Mouse (Mus musculus) hindbrain, embryonic 13.5 days (tissue): ENCODE results near the gene Trpc4ap. TPM values are rescaled to one million over a fixed set of nuclear protein-coding genes. Genes with fewer than 3 reads are reported as not detected.
"Not testable (repeated sequence)": the region's sequence is repeated elsewhere in the genome, so short reads cannot be mapped to it uniquely, and the experiment has no call there.

Experiments
- ATAC-seq: fragments of 200-750 bp; cut with Nextera tagmentation; 2 replicates; pipeline ENCODE4 v1.8.0; 2017; ENCODE audit warnings: moderate TSS enrichment; ENCODE audit not compliant: low FRiP score
- H3K27ac ChIP-seq: fragments of 300-500 bp; sonication (generic); 2 replicates; pipeline ENCODE4 v1.5.1; 2015; ENCODE audit warnings: inconsistent platforms, mild to moderate bottlenecking, moderate library complexity
- H3K27me3 ChIP-seq: fragments of 300-500 bp; sonication (generic); 2 replicates; pipeline ENCODE4 v1.6.1; 2015; ENCODE audit warnings: mild to moderate bottlenecking, inconsistent platforms
- H3K36me3 ChIP-seq: fragments of 300-500 bp; sonication (generic); 2 replicates; pipeline ENCODE4 v1.6.1; 2015; ENCODE audit warnings: mild to moderate bottlenecking, inconsistent platforms
- H3K4me1 ChIP-seq: fragments of 300-500 bp; sonication (generic); replicated peaks from 2 replicates; pipeline ENCODE4 v1.6.1; 2015; ENCODE audit warnings: inconsistent platforms
- H3K4me2 ChIP-seq: fragments of 300-500 bp; sonication (generic); 2 replicates; pipeline ENCODE4 v1.6.1; 2015; ENCODE audit warnings: inconsistent platforms, mild to moderate bottlenecking, moderate library complexity
- H3K4me3 ChIP-seq: fragments of 300-500 bp; sonication (generic); 2 replicates; pipeline ENCODE4 v1.5.1; 2015; ENCODE audit warnings: mild to moderate bottlenecking, inconsistent platforms
- H3K9ac ChIP-seq: fragments of 300-500 bp; sonication (generic); 2 replicates; pipeline ENCODE4 v1.6.1; 2015; ENCODE audit warnings: mild to moderate bottlenecking, inconsistent platforms
- H3K9me3 ChIP-seq: fragments of 300-500 bp; sonication (generic); 2 replicates; pipeline ENCODE4 v1.6.1; 2016; ENCODE audit warnings: inconsistent platforms
- WGBS: fragments of 180-500 bp; shearing (Covaris S2); methylation state at CpG from one replicate; pipeline ENCODE4 v1.1.7; 2015; 5-methylcytosine and 5-hydroxymethylcytosine counted together
- polyA plus RNA-seq: library from polyadenylated mRNA; unstranded; fragments of >200 nt; fragmentation: Nextera tagmentation; extraction: Ambion mirVana; gene quantifications from 2 replicates; pipeline ENCODE4 v1.2.1, GENCODE M21; 2015

The Trpc4ap gene
- 166 and 170 TPM in 2 replicates for polyA plus RNA-seq

- Histone ChIP-seq H3K4me1 (peaks cover 28% of the 10 kb centered on the region), H3K27ac (peak within 1 kb of the TSS; percentile 95), H3K9ac (peak within 1 kb of the TSS; percentile 99), H3K4me3 (peak within 1 kb of the TSS; percentile 98), H3K36me3 (peaks cover 4% of the 10 kb centered on the region), H3K4me2 (peak within 1 kb of the TSS; percentile 72), H3K9me3 (no peaks in the 10 kb centered on the region), H3K27me3 (no peaks in the 10 kb centered on the region)
- peak; percentile 93 for ATAC-seq
- WGBS: under 1% methylated on average over 63 of the region's 72 CpGs
Measured at GRCm38 (mm10) chr2:155691723-155692493, at the start of gene Trpc4ap. Gene Trpc4ap (minus strand): TSS chr2:155692384.

- whole genome bisulfite sequencing: 70% methylated on average over 9 of the region's 9 CpGs
- Histone ChIP-seq H3K4me2 (no peak overlapping the region), H3K4me3 (no peak overlapping the region), H3K27ac (no peak overlapping the region), H3K27me3 (no peaks in the 10 kb centered on the region), H3K4me1 (no peaks in the 10 kb centered on the region), H3K9ac (no peak overlapping the region), H3K9me3 (no peaks in the 10 kb centered on the region), H3K36me3 (no peaks in the 10 kb centered on the region)
- ATAC-seq: no peak
Measured at GRCm38 (mm10) chr2:155737803-155738202, 45.6 kb upstream of the Trpc4ap start.

GRCm38 (mm10) chr2:155736936-155737335 lies 44.8 kb upstream of the Trpc4ap start:
- no peak for ATAC-seq
- Histone ChIP-seq H3K27me3 (no peaks in the 10 kb centered on the region), H3K4me1 (no peaks in the 10 kb centered on the region), H3K36me3 (no peaks in the 10 kb centered on the region), H3K9me3 (no peaks in the 10 kb centered on the region), H3K4me2 (no peak overlapping the region), H3K9ac (no peak overlapping the region), H3K4me3 (no peak overlapping the region), H3K27ac (no peak overlapping the region)
- 88% methylated on average over 6 of the region's 6 CpGs for WGBS

GRCm38 (mm10) chr2:155735766-155736165 lies 43.6 kb upstream of the Trpc4ap start, which contains the start of gene Gm17581:
Gene Gm17581 (minus strand): TSS chr2:155735866.
- not testable (repeated sequence) for H3K27ac ChIP-seq, H3K27me3 ChIP-seq, H3K9me3 ChIP-seq, H3K9ac ChIP-seq, H3K36me3 ChIP-seq, H3K4me3 ChIP-seq, ATAC-seq, H3K4me1 ChIP-seq, H3K4me2 ChIP-seq
- WGBS: 90% methylated on average over 5 of the region's 5 CpGs

- 88% methylated on average over 5 of the region's 5 CpGs for WGBS
- no peak overlapping the region for H3K4me2 ChIP-seq
- H3K27me3 ChIP-seq: 0 out of 2 replicates have a peak, but pooled peaks cover 5% of the 10 kb centered on the region
- no peak overlapping the region for H3K9ac ChIP-seq
- no peaks in the 10 kb centered on the region for H3K9me3 ChIP-seq
- ATAC-seq: no peak
- H3K27ac ChIP-seq: no peak overlapping the region
- H3K4me1 ChIP-seq: no peaks in the 10 kb centered on the region
- no peak overlapping the region for H3K4me3 ChIP-seq
- H3K36me3 ChIP-seq: no peaks in the 10 kb centered on the region
Measured at GRCm38 (mm10) chr2:155735080-155735479, 42.9 kb upstream of the Trpc4ap start.

- peaks cover 14% of the 10 kb centered on the region for H3K4me1 ChIP-seq
- H3K4me3 ChIP-seq: peak within 1 kb of the TSS; percentile 92
- 0 out of 2 replicates have a peak, but pooled peaks cover 5% of the 10 kb centered on the region for H3K27me3 ChIP-seq
- H3K4me2 ChIP-seq: peak within 1 kb of the TSS; percentile 98
- peaks cover 25% of the 10 kb centered on the region for H3K36me3 ChIP-seq
- no peaks in the 10 kb centered on the region for H3K9me3 ChIP-seq
- H3K9ac ChIP-seq: peak within 1 kb of the TSS; percentile 93
- under 1% methylated on average over 33 of the region's 33 CpGs for WGBS
- H3K27ac ChIP-seq: peak within 1 kb of the TSS; percentile 84
- peak; percentile 95 for ATAC-seq
Measured at GRCm38 (mm10) chr2:155729158-155729645, 37.0 kb upstream of the Trpc4ap start, which contains the start of gene Edem2. Gene Edem2 (minus strand): TSS chr2:155729475.

- Histone ChIP-seq H3K27ac (peak overlapping the region; percentile 84), H3K4me2 (peak overlapping the region; percentile 98), H3K36me3 (peaks cover 29% of the 10 kb centered on the region), H3K4me1 (peaks cover 14% of the 10 kb centered on the region), H3K27me3 (0 out of 2 replicates have a peak, but pooled peaks cover 5% of the 10 kb centered on the region), H3K4me3 (peak overlapping the region; percentile 92), H3K9ac (peak overlapping the region; percentile 93), H3K9me3 (no peaks in the 10 kb centered on the region)
- 4% methylated on average over 15 of the region's 15 CpGs for WGBS
- peak; percentile 53 for ATAC-seq
Measured at GRCm38 (mm10) chr2:155728742-155729141, 36.6 kb upstream of the Trpc4ap start.

- peaks cover 37% of the 10 kb centered on the region for H3K36me3 ChIP-seq
- H3K9me3 ChIP-seq: no peaks in the 10 kb centered on the region
- ATAC-seq: no peak
- H3K27me3 ChIP-seq: 0 out of 2 replicates have a peak, but pooled peaks cover 5% of the 10 kb centered on the region
- H3K9ac ChIP-seq: no peak overlapping the region; the same call in 1 of the 2 replicates
- H3K4me3 ChIP-seq: peak overlapping the region; percentile 92
- 85% methylated on average over 7 of the region's 7 CpGs for WGBS
- peak overlapping the region; percentile 98 for H3K4me2 ChIP-seq
- no peak overlapping the region for H3K27ac ChIP-seq
- peaks cover 14% of the 10 kb centered on the region for H3K4me1 ChIP-seq
Measured at GRCm38 (mm10) chr2:155727764-155728395, 35.7 kb upstream of the Trpc4ap start.

GRCm38 (mm10) chr2:155726302-155726701 lies 34.1 kb upstream of the Trpc4ap start:
- 85% methylated on average over 7 of the region's 7 CpGs for WGBS
- ATAC-seq: no peak
- H3K36me3 ChIP-seq: peaks cover 53% of the 10 kb centered on the region
- H3K27me3 ChIP-seq: no peaks in the 10 kb centered on the region
- H3K4me3 ChIP-seq: no peak overlapping the region
- no peak overlapping the region for H3K9ac ChIP-seq
- H3K9me3 ChIP-seq: no peaks in the 10 kb centered on the region
- peaks cover 14% of the 10 kb centered on the region for H3K4me1 ChIP-seq
- no peak overlapping the region for H3K4me2 ChIP-seq
- no peak overlapping the region for H3K27ac ChIP-seq

- Histone ChIP-seq H3K9ac (no peak overlapping the region), H3K36me3 (peaks cover 68% of the 10 kb centered on the region), H3K27ac (no peak overlapping the region), H3K4me3 (no peak overlapping the region), H3K9me3 (no peaks in the 10 kb centered on the region), H3K4me1 (peaks cover 14% of the 10 kb centered on the region), H3K4me2 (no peak overlapping the region), H3K27me3 (no peaks in the 10 kb centered on the region)
- 93% methylated on average over 6 of the region's 6 CpGs for WGBS
- ATAC-seq: no peak
Measured at GRCm38 (mm10) chr2:155724526-155724925, 32.3 kb upstream of the Trpc4ap start.

GRCm38 (mm10) chr2:155724036-155724435 lies 31.9 kb upstream of the Trpc4ap start:
- no peak for ATAC-seq
- WGBS: 84% methylated on average over 5 of the region's 5 CpGs

GRCm38 (mm10) chr2:155720585-155720984 lies 28.4 kb upstream of the Trpc4ap start:
- H3K27ac ChIP-seq: no peak overlapping the region
- 94% methylated on average over 5 of the region's 5 CpGs for WGBS
- H3K9me3 ChIP-seq: no peaks in the 10 kb centered on the region
- no peak overlapping the region for H3K4me3 ChIP-seq
- H3K4me2 ChIP-seq: no peak overlapping the region
- H3K27me3 ChIP-seq: no peaks in the 10 kb centered on the region
- H3K36me3 ChIP-seq: peaks cover 91% of the 10 kb centered on the region
- no peak overlapping the region for H3K9ac ChIP-seq
- no peak for ATAC-seq
- H3K4me1 ChIP-seq: no peaks in the 10 kb centered on the region

More at GRCm38 (mm10) chr2:155724036-155724435, 31.9 kb upstream of the Trpc4ap start:
- H3K9ac ChIP-seq: no peak overlapping the region
- H3K36me3 ChIP-seq: peaks cover 73% of the 10 kb centered on the region
- no peak overlapping the region for H3K27ac ChIP-seq
- no peaks in the 10 kb centered on the region for H3K9me3 ChIP-seq
- no peak overlapping the region for H3K4me3 ChIP-seq
- no peaks in the 10 kb centered on the region for H3K27me3 ChIP-seq
- H3K4me1 ChIP-seq: peaks cover 14% of the 10 kb centered on the region
- no peak overlapping the region for H3K4me2 ChIP-seq
